Mouse (Mus musculus) intestine, embryonic 14.5 days (tissue): ENCODE data around the gene Ciapin1. TPM values are rescaled to one million over a fixed set of nuclear protein-coding genes. Genes with fewer than 3 reads are reported as not detected.

Source experiments
- ATAC-seq: fragments of 200-750 bp; cut with Nextera tagmentation; replicated peaks from 2 replicates; pipeline ENCODE4 v1.8.0; 2017; ENCODE audit warnings: low read depth, moderate number of reproducible peaks, moderate TSS enrichment, moderate library complexity; ENCODE audit not compliant: low FRiP score, low TSS enrichment
- DNase-seq: peaks from one replicate; pipeline ENCODE4 v3.0.0-alpha.2; 2018; ENCODE audit warnings: low spot score
- H3K27ac ChIP-seq: fragments of 300-500 bp; sonication (generic); 2 replicates; pipeline ENCODE4 v1.5.1; 2014; ENCODE audit warnings: low read depth, mild to moderate bottlenecking, control low read depth
- H3K27me3 ChIP-seq: fragments of 300-500 bp; sonication (generic); replicated peaks from 2 replicates; pipeline ENCODE4 v1.6.1; 2014; ENCODE audit warnings: low read length, control low read depth; ENCODE audit not compliant: control insufficient read depth, insufficient read depth
- H3K36me3 ChIP-seq: fragments of 300-500 bp; sonication (generic); 2 replicates; pipeline ENCODE4 v1.6.1; 2014; ENCODE audit warnings: low read length, control low read depth; ENCODE audit not compliant: control insufficient read depth, insufficient read depth
- H3K4me1 ChIP-seq: fragments of 300-500 bp; sonication (generic); replicated peaks from 2 replicates; pipeline ENCODE4 v1.6.1; 2014; ENCODE audit warnings: low read length, control low read depth, mixed read lengths; ENCODE audit not compliant: control insufficient read depth, insufficient read depth
- H3K4me2 ChIP-seq: fragments of 300-500 bp; sonication (generic); 2 replicates; pipeline ENCODE4 v1.6.1; 2014; ENCODE audit warnings: low read length
- H3K4me3 ChIP-seq: fragments of 300-500 bp; sonication (generic); 2 replicates; pipeline ENCODE4 v1.5.1; 2014; ENCODE audit warnings: low read depth, low read length, control low read depth, mixed read lengths
- H3K9ac ChIP-seq: fragments of 300-500 bp; sonication (generic); 2 replicates; pipeline ENCODE4 v1.6.1; 2014; ENCODE audit warnings: mild to moderate bottlenecking, low read length
- H3K9me3 ChIP-seq: fragments of 300-500 bp; sonication (generic); 2 replicates; pipeline ENCODE4 v1.6.1; 2016; ENCODE audit warnings: low read length, control low read depth; ENCODE audit not compliant: control insufficient read depth
- WGBS: fragments of 180-500 bp; shearing (Covaris S2); extraction: QIAGEN DNeasy Blood & Tissue Kit; methylation state at CpG from one replicate; pipeline ENCODE4 v1.1.7; 2014; 5-methylcytosine and 5-hydroxymethylcytosine counted together
- polyA plus RNA-seq: library from polyadenylated mRNA; unstranded; fragments of >200 nt; fragmentation: Nextera tagmentation; extraction: Ambion mirVana; gene quantifications from 2 replicates; pipeline ENCODE4 v1.2.1, GENCODE M21; 2014

Ciapin1 gene
- 94.9 and 102 TPM in 2 replicates for polyA plus RNA-seq

GRCm38 (mm10) chr8:94837662-94838574 lies at the start of gene Ciapin1, which contains the start of gene Coq9:
Gene Ciapin1 (minus strand): TSS chr8:94838358.
Gene Coq9 (plus strand): TSS chr8:94838321.
- WGBS = under 1% methylated on average over 82 of the region's 82 CpGs
- no peaks in the 10 kb centered on the region for H3K27me3 ChIP-seq

GRCm38 (mm10) chr8:94880742-94881141 lies 42.6 kb upstream of the Ciapin1 start:
- 61% methylated on average over 4 of the region's 4 CpGs for WGBS
- H3K27me3 ChIP-seq = no peaks in the 10 kb centered on the region
- H3K27ac ChIP-seq = no peak overlapping the region
- no peaks in the 10 kb centered on the region for H3K36me3 ChIP-seq
- H3K4me1 ChIP-seq = peaks cover 6% of the 10 kb centered on the region; the same call in 1 of the 2 replicates
- no peaks in the 10 kb centered on the region for H3K9me3 ChIP-seq
- ATAC-seq (no peak), DNase-seq (no peak)
- no peak overlapping the region for H3K9ac ChIP-seq
- H3K4me3 ChIP-seq = no peak overlapping the region
- H3K4me2 ChIP-seq = no peak overlapping the region

More at GRCm38 (mm10) chr8:94837662-94838574, at the start of gene Ciapin1, which contains the start of gene Coq9:
- Histone ChIP-seq H3K4me3 (peak within 1 kb of the TSS; percentile 96), H3K4me2 (peak within 1 kb of the TSS; percentile 92), H3K9ac (peak within 1 kb of the TSS; percentile 94), H3K4me1 (peaks cover 15% of the 10 kb centered on the region), H3K27ac (peak within 1 kb of the TSS; percentile 88), H3K9me3 (no peaks in the 10 kb centered on the region), H3K36me3 (no peaks in the 10 kb centered on the region)
- DNase-seq (peak; percentile 95), ATAC-seq (peak; percentile 98)

GRCm38 (mm10) chr8:94876820-94877219 lies 38.7 kb upstream of the Ciapin1 start:
- DNase-seq (no peak), ATAC-seq (no peak)
- WGBS = 33% methylated on average over 3 of the region's 3 CpGs
- H3K27ac ChIP-seq = no peak overlapping the region
- H3K4me1 ChIP-seq = peaks cover 28% of the 10 kb centered on the region
- no peaks in the 10 kb centered on the region for H3K9me3 ChIP-seq
- H3K4me3 ChIP-seq = no peak overlapping the region
- no peak overlapping the region for H3K9ac ChIP-seq
- no peaks in the 10 kb centered on the region for H3K36me3 ChIP-seq
- 0 out of 2 replicates have a peak, but pooled peaks cover 4% of the 10 kb centered on the region for H3K27me3 ChIP-seq
- peak overlapping the region; percentile 91; the same call in 1 of the 2 replicates for H3K4me2 ChIP-seq

GRCm38 (mm10) chr8:94876197-94876730 lies 38.1 kb upstream of the Ciapin1 start, which contains the start of gene Dok4:
Gene Dok4 (minus strand): TSS chr8:94876330.
- peak within 1 kb of the TSS; percentile 91 for H3K4me2 ChIP-seq
- peak within 1 kb of the TSS; percentile 61 for H3K4me3 ChIP-seq
- no peaks in the 10 kb centered on the region for H3K36me3 ChIP-seq
- H3K4me1 ChIP-seq = peaks cover 33% of the 10 kb centered on the region
- H3K27ac ChIP-seq = peak within 1 kb of the TSS; percentile 38; the same call in 1 of the 2 replicates
- 0 out of 2 replicates have a peak, but pooled peaks cover 4% of the 10 kb centered on the region for H3K27me3 ChIP-seq
- no peaks in the 10 kb centered on the region for H3K9me3 ChIP-seq
- peak within 1 kb of the TSS; percentile 56 for H3K9ac ChIP-seq
- peak; percentile 63 for ATAC-seq
- under 1% methylated on average over 37 of the region's 37 CpGs for WGBS
- DNase-seq = peak; percentile 98

- Histone ChIP-seq H3K4me1 (peaks cover 34% of the 10 kb centered on the region), H3K4me3 (peak overlapping the region; percentile 61), H3K27ac (peak overlapping the region; percentile 38; the same call in 1 of the 2 replicates), H3K9ac (peak overlapping the region; percentile 56), H3K27me3 (0 out of 2 replicates have a peak, but pooled peaks cover 4% of the 10 kb centered on the region), H3K9me3 (no peaks in the 10 kb centered on the region), H3K4me2 (peak overlapping the region; percentile 91), H3K36me3 (no peaks in the 10 kb centered on the region)
- ATAC-seq = no peak
- 0% methylated on average over 10 of the region's 20 CpGs for WGBS
- DNase-seq = no peak
Observed at GRCm38 (mm10) chr8:94875871-94876150, 37.7 kb upstream of the Ciapin1 start.

GRCm38 (mm10) chr8:94875096-94875870 lies 37.1 kb upstream of the Ciapin1 start:
- no peak overlapping the region for H3K27ac ChIP-seq
- 15% methylated on average over 17 of the region's 17 CpGs for WGBS

GRCm38 (mm10) chr8:94874358-94874757 lies 36.2 kb upstream of the Ciapin1 start:
- Histone ChIP-seq H3K4me2 (peak overlapping the region; percentile 91), H3K9me3 (no peaks in the 10 kb centered on the region), H3K4me1 (peaks cover 43% of the 10 kb centered on the region), H3K36me3 (no peaks in the 10 kb centered on the region), H3K27me3 (0 out of 2 replicates have a peak, but pooled peaks cover 4% of the 10 kb centered on the region), H3K4me3 (peak overlapping the region; percentile 61), H3K9ac (peak overlapping the region; percentile 56; the same call in 1 of the 2 replicates), H3K27ac (no peak overlapping the region)
- DNase-seq (peak; percentile 86), ATAC-seq (no peak)
- 11% methylated on average over 6 of the region's 6 CpGs for WGBS

More at GRCm38 (mm10) chr8:94875096-94875870, 37.1 kb upstream of the Ciapin1 start:
- ATAC-seq = no peak
- H3K4me1 ChIP-seq = peaks cover 39% of the 10 kb centered on the region
- peak overlapping the region; percentile 91 for H3K4me2 ChIP-seq
- DNase-seq = peak; percentile 73
- no peaks in the 10 kb centered on the region for H3K9me3 ChIP-seq
- H3K4me3 ChIP-seq = peak overlapping the region; percentile 61
- H3K27me3 ChIP-seq = 0 out of 2 replicates have a peak, but pooled peaks cover 4% of the 10 kb centered on the region
- H3K9ac ChIP-seq = peak overlapping the region; percentile 56
- no peaks in the 10 kb centered on the region for H3K36me3 ChIP-seq

- WGBS = 72% methylated on average over 2 of the region's 2 CpGs
- ATAC-seq = no peak
Observed at GRCm38 (mm10) chr8:94872576-94872975, 34.4 kb upstream of the Ciapin1 start.

More at GRCm38 (mm10) chr8:94872576-94872975, 34.4 kb upstream of the Ciapin1 start:
- no peak for DNase-seq
- Histone ChIP-seq H3K4me3 (no peak overlapping the region), H3K9ac (no peak overlapping the region), H3K36me3 (no peaks in the 10 kb centered on the region), H3K9me3 (no peaks in the 10 kb centered on the region), H3K4me2 (peak overlapping the region; percentile 80), H3K4me1 (peaks cover 45% of the 10 kb centered on the region), H3K27me3 (0 out of 2 replicates have a peak, but pooled peaks cover 4% of the 10 kb centered on the region), H3K27ac (peak overlapping the region; percentile 80; the same call in 1 of the 2 replicates)
